ENCODE assay signal across 7 mouse cellular contexts in the genomic region with DNA sequence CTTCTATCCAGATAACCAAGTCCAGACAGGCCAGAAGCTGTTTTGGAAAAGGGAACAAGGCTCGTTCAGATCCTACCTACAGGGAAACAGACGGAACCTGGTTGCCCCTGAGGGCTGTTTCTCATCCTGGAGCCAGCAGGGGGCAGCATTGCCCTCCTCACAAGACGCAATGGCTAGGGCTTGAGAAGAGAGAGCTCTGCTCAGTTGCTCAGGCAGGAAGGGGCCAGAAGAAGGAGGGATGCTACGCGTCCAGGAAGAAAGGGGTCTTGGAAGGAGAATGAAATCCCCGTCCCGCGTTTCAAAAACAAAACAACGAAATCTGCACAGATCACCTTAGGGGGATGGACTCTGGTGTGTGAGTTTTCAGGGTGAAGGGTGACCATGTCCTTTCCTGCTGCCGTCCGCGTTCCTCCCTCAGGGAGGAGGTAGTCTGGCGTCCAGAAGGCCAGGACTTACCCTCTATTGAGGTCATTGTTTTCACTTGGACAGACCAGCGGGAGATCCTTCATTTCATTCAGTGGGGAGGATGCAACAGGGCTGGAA. TPM values are rescaled to one million over a fixed set of nuclear protein-coding genes. Genes with fewer than 3 reads are reported as not detected.
A peak's percentile ranks its signal among the peaks of the same experiment; 100 is the strongest.
DNase-seq lines count a peak whose midpoint lies in the region; ATAC-seq lines count a peak whose summit lies in the region.

No protein-coding gene starts in this region.

- peak overlapping the region; percentile 24 for H3K4me2 ChIP-seq in intestine, embryonic 16.5 days (ENCODE audit: low read depth, low read length)
- H3K4me2 ChIP-seq in midbrain, embryonic 14.5 days (ENCODE audit: low read length): peak overlapping the region; percentile 38

- H3K4me3 ChIP-seq in intestine, embryonic 16.5 days (ENCODE audit: low read length): no peak overlapping the region
- H3K4me3 ChIP-seq in midbrain, embryonic 14.5 days (replicated peaks; ENCODE audit: low read depth, low read length): no peak overlapping the region

- ATAC-seq in intestine, embryonic 16.5 days: peak; percentile 66
- ATAC-seq in midbrain, embryonic 14.5 days (ENCODE audit: low FRiP score, low TSS enrichment): peak; percentile 61

- no peaks in the 10 kb centered on the region for H3K36me3 ChIP-seq in intestine, embryonic 16.5 days (ENCODE audit: control insufficient read depth, insufficient read depth, low read length)
- no peaks in the 10 kb centered on the region for H3K36me3 ChIP-seq in midbrain, embryonic 14.5 days (ENCODE audit: control insufficient read depth, insufficient read depth, low read length)

- H3K27ac ChIP-seq in intestine, embryonic 16.5 days (ENCODE audit: low read length): peak overlapping the region; percentile 85; the same call in 1 of the 2 replicates
- H3K27ac ChIP-seq in midbrain, embryonic 14.5 days (replicated peaks; ENCODE audit: low read depth, low read length): no peak overlapping the region

- intact Hi-C loops in left cerebral cortex, postnatal 4 days (cut with DNase I): no loop called here

- no peak overlapping the region for H3K9ac ChIP-seq in intestine, embryonic 16.5 days (ENCODE audit: low read depth, low read length)
- H3K9ac ChIP-seq in midbrain, embryonic 14.5 days (replicated peaks; ENCODE audit: low read length): no peak overlapping the region; the same call in 1 of the 2 replicates

- no peaks in the 10 kb centered on the region for H3K9me3 ChIP-seq in intestine, embryonic 16.5 days (ENCODE audit: control insufficient read depth, low read length)
- no peaks in the 10 kb centered on the region for H3K9me3 ChIP-seq in midbrain, embryonic 14.5 days (ENCODE audit: control insufficient read depth, low read length)

- WGBS in intestine, embryonic 16.5 days: 17% methylated on average over 14 of the region's 14 CpGs
- 18% methylated on average over 14 of the region's 14 CpGs for WGBS in midbrain, embryonic 14.5 days

- no peaks in the 10 kb centered on the region for H3K27me3 ChIP-seq in intestine, embryonic 16.5 days (replicated peaks; ENCODE audit: control insufficient read depth, insufficient read depth, low read length)
- no peaks in the 10 kb centered on the region for H3K27me3 ChIP-seq in midbrain, embryonic 14.5 days (ENCODE audit: control insufficient read depth, insufficient read depth, low read length)

- peak; percentile 41 for DNase-seq in adrenal gland, adult 8-10 months
- DNase-seq in embryo, embryonic 9.5 days (ENCODE audit: extremely low spot score): peak; percentile 88
- peak; percentile 67 for DNase-seq in gonadal fat pad, adult 2 months (ENCODE audit: low read depth)
- peak; percentile 84 for DNase-seq in left cerebral cortex, postnatal 4 days
- peak; percentile 93 for DNase-seq in midbrain, embryonic 14.5 days
- peak; percentile 64 for DNase-seq in spleen, adult 12 weeks (ENCODE audit: low spot score)

- 0 out of 2 replicates have a peak, but pooled peaks cover 5% of the 10 kb centered on the region for H3K4me1 ChIP-seq in intestine, embryonic 16.5 days (ENCODE audit: control insufficient read depth, insufficient read depth, low read length)
- no peaks in the 10 kb centered on the region for H3K4me1 ChIP-seq in midbrain, embryonic 14.5 days (ENCODE audit: control insufficient read depth, insufficient read depth, low read length)

RNA-seq across cellular contexts. Expression of a gene that starts 25.1 kb away (rescaled TPM):
- total RNA-seq in adrenal gland, adult 8-10 months (2022): 1 to 10 TPM in 1 of 4 experiments, under 1 TPM in 3; 0.64 to 1.0 (median 0.83) TPM
- polyA plus RNA-seq in gonadal fat pad, adult 2 months (2012; rRNA removed): 3.3 and 3.7 TPM in 2 replicates
- 1.5 and 2.3 TPM in 2 replicates for polyA plus RNA-seq in intestine, embryonic 16.5 days (2015; fragmentation: Nextera tagmentation; extraction: Ambion mirVana)
- total RNA-seq in left cerebral cortex, postnatal 4 days (2021): under 1 TPM in 1 of 2 experiments, not detected in 1; 0.20 TPM
- 0.20 TPM in 1 of 2 replicates, not detected in the other for polyA plus RNA-seq in midbrain, embryonic 14.5 days (2014; fragmentation: Nextera tagmentation; extraction: Ambion mirVana)

Comparison
In these comparisons a context has a peak if more than half of its experiments do, and no peak if none do; other contexts are left out.
1. DNase-seq: peak in every context shown above with its lines; median percentile 93 in midbrain, embryonic 14.5 days; 88 in embryo, embryonic 9.5 days; 84 in left cerebral cortex, postnatal 4 days; 67 in gonadal fat pad, adult 2 months; 64 in spleen, adult 12 weeks; 41 in adrenal gland, adult 8-10 months.